Mouse (Mus musculus) CD4-positive, CD25-positive, alpha-beta regulatory T cell, adult 2 months (primary cell): ENCODE measurements around the gene Pdgfc.

ENCODE experiments used
- DNase-seq: peaks from one replicate; pipeline ENCODE4 v3.0.0-alpha.2; 2012; ENCODE audit warnings: low read depth, low spot score

Pdgfc gene

DNA sequence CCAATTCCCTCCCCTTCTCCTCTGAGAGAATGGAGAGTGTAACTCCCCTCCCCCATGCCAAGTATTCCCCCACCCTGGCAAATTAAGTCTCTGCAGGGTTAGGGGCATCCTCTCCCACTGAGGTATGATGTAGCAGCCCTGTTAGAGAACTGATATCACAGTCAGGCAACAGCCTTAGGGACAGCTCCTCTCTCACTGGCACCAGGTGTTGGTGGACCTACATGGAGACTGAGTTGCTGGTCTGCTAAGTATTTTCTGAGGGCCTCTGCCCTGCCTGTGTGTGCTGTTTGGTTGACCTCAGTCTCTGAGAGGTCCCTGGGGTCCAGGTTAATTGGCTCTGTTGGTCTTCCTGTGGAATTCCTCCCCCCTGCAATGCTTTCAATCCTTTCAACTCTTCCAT, 114.0 kb downstream of the Pdgfc start:
- no peak for DNase-seq

DNA sequence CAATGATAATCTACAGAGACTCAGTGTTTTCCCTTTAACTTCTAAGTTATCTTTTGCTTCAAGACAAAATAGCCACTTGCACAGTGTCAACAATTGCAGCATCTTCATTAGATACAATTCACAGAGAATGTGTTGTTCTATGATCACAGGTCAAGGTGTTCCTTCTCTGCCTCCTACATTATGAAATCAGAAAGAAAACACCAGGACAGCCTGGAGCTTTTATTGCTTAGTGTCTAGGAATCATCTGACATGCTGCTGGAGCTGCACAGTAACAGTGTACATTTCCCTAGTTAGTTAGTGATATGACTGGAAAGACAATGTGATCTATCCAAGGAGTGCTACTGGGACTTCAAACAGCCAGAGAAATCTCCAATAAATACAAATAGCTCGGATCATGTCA, 118.2 kb downstream of the Pdgfc start:
- no peak for DNase-seq

DNA sequence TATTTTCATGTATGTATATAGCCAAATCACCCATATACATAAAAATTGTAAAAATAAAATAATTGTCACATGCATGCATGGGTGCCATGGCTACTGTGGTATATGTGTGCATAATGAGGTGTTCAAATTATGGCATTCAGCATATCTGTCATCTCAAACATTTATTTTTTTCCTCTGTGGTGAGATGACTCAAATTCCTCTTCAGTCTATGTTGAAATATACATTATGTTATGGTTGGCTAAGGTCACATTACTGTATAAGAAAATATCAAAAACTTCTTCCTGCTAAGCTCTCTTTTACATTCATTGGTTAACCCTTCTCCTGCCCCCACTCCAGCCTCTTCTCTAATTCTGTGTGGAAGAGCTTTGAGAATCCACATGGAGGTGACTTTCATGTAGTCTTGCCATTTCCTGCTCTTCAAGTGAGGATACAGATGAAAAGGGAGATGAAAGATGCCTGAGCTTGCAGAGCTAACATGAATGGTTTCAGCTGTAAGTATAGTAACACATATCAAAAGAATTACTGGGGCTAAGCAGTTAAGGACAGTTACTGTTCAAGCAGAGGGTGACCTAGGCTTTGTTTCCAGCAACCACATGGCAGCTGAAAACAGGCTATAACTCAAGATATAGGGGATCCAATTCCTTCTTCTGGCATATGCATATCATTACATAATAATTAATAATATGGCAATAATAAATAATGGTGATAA, 124.4 kb downstream of the Pdgfc start:
- DNase-seq = no peak

DNA sequence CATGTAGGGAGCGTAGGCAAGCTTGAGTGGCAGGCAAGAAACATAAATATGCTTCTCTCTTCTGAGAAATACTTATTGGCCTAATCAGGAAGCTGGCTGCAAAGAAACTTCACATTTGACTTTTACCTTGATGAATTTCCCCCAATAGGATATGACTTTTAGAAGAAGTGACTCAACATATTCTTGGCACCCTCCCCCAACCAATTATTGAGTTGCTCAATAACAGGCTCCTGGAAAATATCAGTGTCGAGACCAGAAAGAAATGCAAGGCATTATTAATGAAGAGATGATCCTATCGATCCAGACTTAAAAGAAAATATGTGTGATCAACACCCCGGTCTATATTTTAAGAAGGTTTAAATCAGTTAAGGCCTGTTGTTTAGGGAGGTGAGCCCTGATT, 125.9 kb downstream of the Pdgfc start:
- no peak for DNase-seq

DNA sequence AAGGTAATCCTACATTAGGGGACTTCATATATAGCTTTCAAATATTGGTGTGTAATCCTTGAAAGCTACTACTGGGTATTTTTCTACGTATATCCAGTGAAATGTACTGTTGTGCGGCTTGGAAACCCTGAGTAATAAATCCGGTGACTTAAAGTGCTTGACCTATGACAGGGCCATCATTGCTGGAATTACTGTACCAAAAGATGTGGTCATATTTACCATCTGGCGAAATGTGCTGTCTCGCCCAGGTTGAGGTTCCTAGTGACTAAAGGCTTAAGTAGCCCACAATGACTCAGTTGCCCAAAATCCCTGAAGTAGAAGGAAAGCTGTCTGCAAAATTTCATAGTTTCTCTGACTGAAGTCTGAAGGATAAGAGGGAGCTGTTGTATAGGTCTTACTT, 127.9 kb downstream of the Pdgfc start:
- DNase-seq = no peak

DNA sequence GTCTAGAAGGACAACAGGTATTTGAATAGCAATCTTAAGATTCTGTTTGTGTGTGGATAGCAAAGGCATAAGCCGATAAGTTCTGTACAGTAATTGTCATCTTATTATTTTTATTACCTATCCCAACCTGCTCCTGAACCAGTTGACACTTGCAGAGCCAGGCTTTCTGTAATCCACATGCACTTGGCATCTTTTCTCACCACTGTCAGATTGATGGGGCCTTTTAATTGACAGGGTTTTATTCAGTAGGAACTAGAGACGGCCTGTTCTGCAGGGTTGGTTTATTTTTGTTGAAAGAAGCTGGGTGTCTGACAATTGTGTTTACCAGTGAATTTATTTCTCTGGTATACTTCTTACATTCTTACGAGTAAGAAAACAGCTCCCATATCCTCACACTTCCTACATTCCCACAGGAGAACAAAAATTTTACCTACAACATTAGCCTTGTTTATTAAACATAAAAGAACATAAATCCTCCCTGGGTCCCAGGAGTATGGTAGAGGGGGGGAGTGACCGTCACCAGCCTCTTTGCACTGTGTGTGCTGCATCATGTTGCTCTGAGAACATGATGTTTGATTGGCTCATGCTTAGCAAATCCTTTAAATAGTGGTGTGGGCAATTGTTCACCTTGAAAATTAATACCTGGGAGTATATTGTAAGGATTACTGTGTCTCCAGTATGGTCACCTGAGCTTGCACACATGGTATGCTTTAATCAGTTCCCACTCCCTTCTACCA, 134.0 kb downstream of the Pdgfc start:
- no peak for DNase-seq

DNA sequence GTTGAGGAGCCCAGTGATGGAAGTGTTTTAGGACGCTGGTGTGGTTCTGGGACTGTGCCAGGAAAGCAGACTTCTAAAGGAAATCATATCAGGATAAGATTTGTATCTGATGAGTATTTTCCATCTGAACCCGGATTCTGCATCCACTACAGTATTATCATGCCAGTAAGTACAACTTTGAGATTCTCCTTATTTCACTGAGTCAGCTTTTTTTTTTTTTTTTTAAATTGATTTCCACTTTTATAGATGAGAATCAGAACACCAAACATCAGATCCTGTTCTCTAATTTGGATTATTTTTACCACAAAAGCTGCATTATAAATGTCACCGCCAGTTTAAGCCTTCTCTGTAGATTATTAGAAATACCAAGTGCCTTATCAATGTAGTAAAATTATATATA, 138.6 kb downstream of the Pdgfc start:
- no peak for DNase-seq

DNA sequence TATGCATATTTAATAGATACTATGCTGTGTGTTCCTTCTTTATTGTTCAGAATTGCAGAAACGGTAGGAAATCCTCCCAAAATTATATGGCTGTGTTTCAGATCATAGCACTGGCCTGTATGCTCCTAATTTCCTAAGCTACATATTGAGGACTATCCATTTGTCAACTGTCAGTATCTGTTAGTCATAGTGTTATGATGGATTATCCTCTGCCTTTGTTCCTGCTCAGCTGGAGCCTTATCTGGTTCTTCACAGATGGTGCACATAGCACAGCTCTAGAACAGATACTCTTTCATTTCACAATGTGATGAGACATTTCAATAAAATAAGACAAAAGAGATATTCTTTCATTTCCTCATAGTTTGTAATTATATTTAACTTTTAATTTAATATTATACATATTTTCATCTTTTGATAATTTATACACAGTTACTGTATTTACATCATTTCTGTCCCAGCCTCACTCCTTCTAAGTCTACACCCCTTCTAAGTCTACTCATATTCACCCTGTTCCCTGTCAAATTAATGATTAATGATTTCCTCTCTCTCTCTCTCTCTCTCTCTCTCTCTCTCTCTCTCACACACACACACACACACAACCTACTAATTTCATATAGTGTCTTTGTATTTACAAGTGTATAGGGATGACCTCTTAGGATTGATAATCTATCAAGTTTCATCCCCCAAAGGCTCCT, 145.2 kb downstream of the Pdgfc start:
- no peak for DNase-seq

- no peak for DNase-seq
These were observed 160.7 kb downstream of the Pdgfc start for GRCm38 (mm10) chr3:81196937-81197336.

GRCm38 (mm10) chr3:81197644-81198043, 161.4 kb downstream of the Pdgfc start:
- no peak for DNase-seq

DNA sequence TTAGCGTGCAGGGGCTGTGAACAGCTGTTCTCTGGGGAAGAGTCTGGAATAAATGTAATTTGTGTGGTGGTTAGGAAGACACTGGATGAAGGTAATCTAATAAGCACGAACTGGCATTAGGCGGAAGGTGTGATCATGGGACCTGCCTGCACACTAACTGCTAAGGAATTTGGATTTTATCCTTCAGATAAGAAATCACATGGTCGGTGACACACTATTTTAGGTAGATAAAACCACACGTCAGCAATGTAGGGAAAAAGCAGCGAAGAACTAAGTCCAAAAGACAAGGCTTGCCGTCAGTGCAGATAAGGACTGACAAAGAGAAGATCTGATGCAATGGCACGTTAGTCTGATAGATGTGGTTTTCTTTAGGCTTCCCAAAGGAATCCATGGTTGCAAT, 164.4 kb downstream of the Pdgfc start:
- no peak for DNase-seq

- no peak for DNase-seq
These were observed 169.0 kb downstream of the Pdgfc start for GRCm38 (mm10) chr3:81205201-81205600.

DNA sequence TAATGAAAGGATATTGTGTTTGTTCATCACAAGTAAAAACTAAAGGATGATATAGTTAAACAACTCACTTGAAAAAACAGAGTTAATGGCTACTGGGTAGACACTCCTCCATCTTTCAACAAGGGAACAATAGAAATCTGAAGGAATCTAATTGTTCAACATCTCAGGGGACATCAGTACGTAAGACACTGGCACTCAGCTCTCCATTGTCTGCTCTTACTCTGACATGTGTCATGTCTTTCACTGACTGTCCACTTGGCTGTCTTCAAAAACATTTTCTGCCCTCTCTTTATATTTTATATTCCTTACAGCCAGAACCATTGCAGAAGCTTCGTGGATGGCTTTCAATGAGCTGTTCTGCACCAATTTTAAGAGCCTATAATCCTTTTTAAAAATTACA, 172.0 kb downstream of the Pdgfc start:
- DNase-seq = no peak

DNA sequence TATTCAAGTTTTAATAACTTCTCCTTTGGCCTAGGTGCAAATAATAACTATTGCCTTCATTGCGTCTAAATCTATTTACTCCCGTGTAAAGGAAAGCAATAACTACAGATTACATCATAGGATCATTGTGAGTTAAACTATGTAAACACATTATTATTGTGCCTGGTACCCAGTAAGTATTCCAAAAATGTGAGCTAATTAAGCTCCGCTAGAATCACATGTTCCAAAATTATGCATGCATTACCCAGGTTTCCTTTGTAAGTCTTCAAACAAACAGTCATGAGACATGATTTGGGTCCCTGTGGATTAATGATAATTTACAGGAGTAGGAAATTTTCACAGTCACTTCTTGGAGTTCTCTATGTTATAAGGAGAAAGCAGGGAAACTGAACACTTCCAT, 174.9 kb downstream of the Pdgfc start:
- no peak for DNase-seq

DNA sequence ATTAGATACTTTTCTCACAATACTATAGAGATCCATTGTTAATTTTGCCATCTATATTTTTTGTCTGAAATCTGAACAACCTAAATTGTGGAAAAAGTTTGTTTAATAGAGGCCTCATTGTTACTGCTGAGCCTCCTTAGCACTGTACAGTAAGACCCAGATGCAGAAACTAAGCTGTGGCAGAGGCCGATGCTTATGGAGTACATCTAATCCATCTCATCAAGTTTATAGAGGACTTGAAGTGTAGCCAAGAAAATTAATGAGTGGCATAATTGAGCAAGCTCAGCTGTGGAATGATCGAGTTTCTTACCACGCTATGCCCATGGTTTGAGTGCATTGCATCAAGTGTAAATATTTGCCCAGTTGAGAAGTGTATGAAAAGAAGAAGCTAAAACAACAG, 175.4 kb downstream of the Pdgfc start:
- DNase-seq = no peak

DNA sequence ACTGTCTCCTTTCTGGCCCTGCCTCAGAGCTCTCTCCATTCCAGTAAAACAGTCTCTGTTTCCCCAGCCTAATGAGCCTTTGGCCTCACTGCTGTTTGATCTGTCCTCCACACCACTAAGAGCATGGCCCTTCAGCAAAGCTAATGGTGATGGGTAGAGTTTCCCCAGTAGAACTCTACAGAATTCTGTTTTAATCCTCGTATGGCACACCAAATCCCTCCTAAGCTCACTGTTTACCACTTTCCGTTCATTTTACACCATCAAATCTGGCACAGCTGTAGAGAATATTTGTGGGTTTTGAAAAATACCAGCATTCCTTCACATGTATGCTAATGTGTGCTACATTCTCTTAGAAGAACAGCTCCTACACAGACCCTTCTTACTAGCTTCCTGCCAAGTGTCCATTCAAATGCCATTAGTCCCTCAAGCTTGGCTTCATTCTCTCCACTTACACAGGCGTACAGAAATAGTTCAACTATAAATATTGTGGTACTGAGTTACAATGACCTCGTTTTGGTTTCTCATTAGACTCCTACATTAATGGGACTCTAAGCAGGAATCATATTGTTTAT, 179.4 kb downstream of the Pdgfc start:
- DNase-seq = no peak

DNA sequence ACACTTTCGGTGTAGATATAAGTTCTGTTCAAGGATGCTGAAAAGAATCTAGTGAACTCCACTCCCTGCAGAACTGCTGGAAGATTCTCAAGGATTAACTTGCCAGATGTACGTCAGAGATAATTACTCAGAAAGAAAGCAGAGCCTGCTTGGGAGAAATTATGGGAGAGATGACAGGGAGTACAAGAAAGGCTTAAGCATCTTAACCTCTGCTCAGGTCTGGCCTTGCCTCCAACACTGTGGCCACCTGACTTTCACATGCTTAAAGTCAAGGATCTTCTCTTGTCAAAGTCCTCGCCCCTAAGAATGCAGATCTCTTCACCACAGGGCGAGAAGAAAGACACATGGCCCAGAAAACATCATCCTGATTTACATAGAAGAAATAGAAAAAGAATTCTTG, 185.5 kb downstream of the Pdgfc start:
- DNase-seq = no peak

- DNase-seq = no peak
These were observed 192.1 kb downstream of the Pdgfc start for GRCm38 (mm10) chr3:81228344-81228743.

GRCm38 (mm10) chr3:81242697-81243590, 206.7 kb downstream of the Pdgfc start:
- DNase-seq = no peak

- no peak for DNase-seq
These were observed 207.4 kb downstream of the Pdgfc start for GRCm38 (mm10) chr3:81243591-81243990.

GRCm38 (mm10) chr3:81262801-81263200, 226.6 kb downstream of the Pdgfc start:
- DNase-seq = no peak
